Mouse (Mus musculus): ENCODE measurements around the gene Zfp36l1. TPM values are rescaled to one million over a fixed set of nuclear protein-coding genes. Genes with fewer than 3 reads are reported as not detected.

The Zfp36l1 gene
- polyA plus RNA-seq, 1 experiment from 2014 or later, result 107 TPM

- no peak overlapping the region for H3K9ac ChIP-seq
- no peaks in the 10 kb centered on the region for H3K36me3 ChIP-seq
- H3K4me3 ChIP-seq (replicated peaks), result no peak overlapping the region
- peaks cover 31% of the 10 kb centered on the region for H3K4me1 ChIP-seq (replicated peaks)
- no peak overlapping the region for H3K4me2 ChIP-seq (replicated peaks)
- no peak overlapping the region for H3K27ac ChIP-seq
- no peaks in the 10 kb centered on the region for H3K27me3 ChIP-seq (replicated peaks)
- no peak for ATAC-seq
- 70% methylated on average over 2 of the region's 2 CpGs for WGBS
- H3K9me3 ChIP-seq, result no peaks in the 10 kb centered on the region
These were observed 31.4 kb downstream of the Zfp36l1 start for GRCm38 (mm10) chr12:80081440-80081839.

DNA sequence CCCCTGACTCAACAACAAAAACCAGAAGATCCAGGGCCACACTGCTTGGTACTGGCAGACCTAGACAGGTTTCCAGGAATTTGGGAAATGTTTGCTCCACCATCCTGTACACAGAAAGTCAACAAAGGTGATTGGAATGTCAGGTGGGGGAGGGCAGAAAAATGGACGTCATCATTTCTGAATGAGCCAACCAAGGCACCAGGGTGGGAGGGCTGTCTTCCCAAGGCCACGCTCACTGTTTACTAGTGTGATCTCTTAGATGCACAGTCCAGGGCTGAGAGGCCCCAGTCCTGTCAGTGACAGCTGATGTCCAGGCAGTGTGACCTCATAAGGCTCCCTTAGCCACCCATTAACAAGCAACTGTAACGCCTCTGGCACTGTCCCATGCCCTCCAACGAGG, 32.9 kb downstream of the Zfp36l1 start:
- no peaks in the 10 kb centered on the region for H3K27me3 ChIP-seq (replicated peaks)
- no peaks in the 10 kb centered on the region for H3K36me3 ChIP-seq

DNA sequence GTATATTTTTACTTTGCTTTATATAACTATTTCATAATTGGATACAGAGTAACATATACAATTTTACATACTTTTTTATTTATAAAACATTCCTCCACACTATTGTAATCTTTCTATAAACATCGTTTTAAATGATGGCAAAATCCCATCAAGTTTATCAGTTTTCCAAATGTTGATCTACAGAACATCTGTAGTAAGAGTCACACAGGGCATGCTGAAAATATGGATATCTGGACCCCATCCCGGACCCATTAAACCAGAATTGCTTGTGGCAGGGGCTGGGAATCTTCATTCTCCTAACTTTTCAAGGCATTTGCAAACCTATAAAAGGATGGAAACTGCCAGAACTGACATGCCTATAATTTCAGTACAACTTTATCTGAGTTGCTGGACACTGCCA, 38.5 kb downstream of the Zfp36l1 start:
- Histone ChIP-seq H3K27me3 (replicated peaks) (no peaks in the 10 kb centered on the region), H3K4me2 (replicated peaks) (no peak overlapping the region), H3K4me1 (replicated peaks) (no peaks in the 10 kb centered on the region), H3K9me3 (no peaks in the 10 kb centered on the region), H3K36me3 (no peaks in the 10 kb centered on the region), H3K27ac (no peak overlapping the region), H3K9ac (no peak overlapping the region), H3K4me3 (replicated peaks) (no peak overlapping the region)
- 50% methylated on average over 2 of the region's 2 CpGs for WGBS
- ATAC-seq, result no peak

More for the DNA sequence above, 32.9 kb downstream of the Zfp36l1 start:
- no peak overlapping the region for H3K4me3 ChIP-seq (replicated peaks)
- no peaks in the 10 kb centered on the region for H3K9me3 ChIP-seq
- no peak overlapping the region for H3K9ac ChIP-seq
- WGBS, result 77% methylated on average over 4 of the region's 4 CpGs
- H3K27ac ChIP-seq, result no peak overlapping the region
- H3K4me1 ChIP-seq (replicated peaks), result peaks cover 30% of the 10 kb centered on the region
- no peak overlapping the region for H3K4me2 ChIP-seq (replicated peaks)
- ATAC-seq, result no peak

- Histone ChIP-seq H3K9ac (no peak overlapping the region), H3K4me2 (replicated peaks) (no peak overlapping the region), H3K4me1 (replicated peaks) (no peaks in the 10 kb centered on the region), H3K36me3 (no peaks in the 10 kb centered on the region), H3K27me3 (replicated peaks) (no peaks in the 10 kb centered on the region), H3K4me3 (replicated peaks) (no peak overlapping the region), H3K9me3 (no peaks in the 10 kb centered on the region), H3K27ac (no peak overlapping the region)
- 0 out of 2 replicates have a peak, but pooled peaks have one; percentile 45 for ATAC-seq
- WGBS, result 57% methylated on average over 8 of the region's 8 CpGs
These were observed 42.1 kb downstream of the Zfp36l1 start for GRCm38 (mm10) chr12:80070534-80071287.

GRCm38 (mm10) chr12:80069040-80069439, 43.8 kb downstream of the Zfp36l1 start:
- Histone ChIP-seq H3K9ac (no peak overlapping the region), H3K27me3 (replicated peaks) (no peaks in the 10 kb centered on the region), H3K4me2 (replicated peaks) (no peak overlapping the region), H3K36me3 (no peaks in the 10 kb centered on the region), H3K9me3 (no peaks in the 10 kb centered on the region), H3K4me1 (replicated peaks) (peaks cover 5% of the 10 kb centered on the region; the same call in 1 of the 2 replicates), H3K4me3 (replicated peaks) (no peak overlapping the region), H3K27ac (no peak overlapping the region)
- no peak for ATAC-seq
- 92% methylated on average over 3 of the region's 3 CpGs for WGBS

GRCm38 (mm10) chr12:80068016-80068415, 44.8 kb downstream of the Zfp36l1 start:
- Histone ChIP-seq H3K27ac (no peak overlapping the region), H3K27me3 (replicated peaks) (no peaks in the 10 kb centered on the region)
- 82% methylated on average over 7 of the region's 7 CpGs for WGBS

GRCm38 (mm10) chr12:80065049-80065448, 47.8 kb downstream of the Zfp36l1 start:
- H3K9ac ChIP-seq, result no peak overlapping the region
- H3K4me1 ChIP-seq (replicated peaks), result peaks cover 28% of the 10 kb centered on the region
- no peaks in the 10 kb centered on the region for H3K9me3 ChIP-seq
- H3K4me2 ChIP-seq (replicated peaks), result no peak overlapping the region
- H3K27ac ChIP-seq, result no peak overlapping the region
- H3K36me3 ChIP-seq, result no peaks in the 10 kb centered on the region
- no peaks in the 10 kb centered on the region for H3K27me3 ChIP-seq (replicated peaks)
- ATAC-seq, result no peak
- H3K4me3 ChIP-seq (replicated peaks), result no peak overlapping the region
- 62% methylated on average over 8 of the region's 8 CpGs for WGBS

More at GRCm38 (mm10) chr12:80068016-80068415, 44.8 kb downstream of the Zfp36l1 start:
- H3K4me1 ChIP-seq (replicated peaks), result peaks cover 11% of the 10 kb centered on the region; the same call in 1 of the 2 replicates
- no peak overlapping the region for H3K4me3 ChIP-seq (replicated peaks)
- no peaks in the 10 kb centered on the region for H3K36me3 ChIP-seq
- H3K9ac ChIP-seq, result no peak overlapping the region
- no peaks in the 10 kb centered on the region for H3K9me3 ChIP-seq
- no peak for ATAC-seq
- H3K4me2 ChIP-seq (replicated peaks), result no peak overlapping the region

GRCm38 (mm10) chr12:80064306-80064705, 48.5 kb downstream of the Zfp36l1 start:
- no peak overlapping the region for H3K4me3 ChIP-seq (replicated peaks)
- H3K27me3 ChIP-seq (replicated peaks), result no peaks in the 10 kb centered on the region
- no peak overlapping the region for H3K27ac ChIP-seq
- H3K9ac ChIP-seq, result no peak overlapping the region
- no peaks in the 10 kb centered on the region for H3K9me3 ChIP-seq
- no peaks in the 10 kb centered on the region for H3K36me3 ChIP-seq
- no peak for ATAC-seq
- no peak overlapping the region for H3K4me2 ChIP-seq (replicated peaks)
- H3K4me1 ChIP-seq (replicated peaks), result peaks cover 31% of the 10 kb centered on the region
- 64% methylated on average over 4 of the region's 4 CpGs for WGBS

DNA sequence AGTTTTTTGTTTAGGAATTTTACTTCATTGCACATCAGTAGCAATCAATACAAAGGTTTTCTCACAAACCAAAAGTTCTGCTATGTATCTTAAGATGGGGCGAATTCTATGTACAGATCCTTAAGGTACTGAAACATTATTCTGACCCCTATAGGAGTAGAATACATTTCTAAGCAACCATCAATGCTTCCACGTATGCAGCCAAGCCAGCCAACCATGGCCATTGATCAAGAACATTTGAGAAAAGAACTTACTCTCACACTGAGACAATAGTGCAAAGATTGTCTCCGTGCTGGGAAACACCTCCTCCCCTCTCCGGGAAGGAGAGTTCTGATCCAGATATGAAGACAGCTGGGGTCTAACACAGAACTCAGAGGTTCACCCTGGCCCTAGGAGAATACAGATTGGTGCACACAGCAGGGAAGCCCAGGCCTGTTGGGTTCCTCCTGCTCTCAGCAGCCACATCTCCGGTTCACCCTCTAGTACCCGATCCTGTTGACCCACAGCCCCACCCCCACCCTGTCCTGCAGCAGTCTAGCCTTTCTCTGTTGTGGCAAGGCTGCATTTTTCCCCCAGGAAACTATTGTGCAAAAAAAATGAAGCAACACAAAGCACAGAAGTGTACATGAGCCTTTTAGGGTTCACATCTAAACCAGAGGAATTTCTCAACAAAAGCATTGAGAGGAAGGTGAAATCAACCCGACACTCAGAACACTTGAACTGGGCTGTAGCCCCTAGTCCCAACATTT, 49.2 kb downstream of the Zfp36l1 start:
- H3K36me3 ChIP-seq, result no peaks in the 10 kb centered on the region
- WGBS, result 50% methylated on average over 7 of the region's 7 CpGs
- peaks cover 31% of the 10 kb centered on the region for H3K4me1 ChIP-seq (replicated peaks)
- no peaks in the 10 kb centered on the region for H3K9me3 ChIP-seq
- H3K4me3 ChIP-seq (replicated peaks), result no peak overlapping the region
- H3K4me2 ChIP-seq (replicated peaks), result no peak overlapping the region
- 0 out of 2 replicates have a peak overlapping the region, but pooled peaks have one; percentile 81 for H3K27ac ChIP-seq
- H3K27me3 ChIP-seq (replicated peaks), result no peaks in the 10 kb centered on the region
- ATAC-seq, result no peak
- H3K9ac ChIP-seq, result no peak overlapping the region

GRCm38 (mm10) chr12:80062410-80063401, 50.1 kb downstream of the Zfp36l1 start:
- Histone ChIP-seq H3K4me3 (replicated peaks) (no peak overlapping the region), H3K27ac (peak overlapping the region; percentile 81), H3K4me2 (replicated peaks) (0 out of 2 replicates have a peak overlapping the region, but pooled peaks have one; percentile 3), H3K36me3 (no peaks in the 10 kb centered on the region), H3K27me3 (replicated peaks) (no peaks in the 10 kb centered on the region), H3K9ac (0 out of 2 replicates have a peak overlapping the region, but pooled peaks have one; percentile 15), H3K4me1 (replicated peaks) (peaks cover 31% of the 10 kb centered on the region), H3K9me3 (no peaks in the 10 kb centered on the region)
- 13% methylated on average over 6 of the region's 6 CpGs for WGBS
- ATAC-seq, result peak; percentile 60

DNA sequence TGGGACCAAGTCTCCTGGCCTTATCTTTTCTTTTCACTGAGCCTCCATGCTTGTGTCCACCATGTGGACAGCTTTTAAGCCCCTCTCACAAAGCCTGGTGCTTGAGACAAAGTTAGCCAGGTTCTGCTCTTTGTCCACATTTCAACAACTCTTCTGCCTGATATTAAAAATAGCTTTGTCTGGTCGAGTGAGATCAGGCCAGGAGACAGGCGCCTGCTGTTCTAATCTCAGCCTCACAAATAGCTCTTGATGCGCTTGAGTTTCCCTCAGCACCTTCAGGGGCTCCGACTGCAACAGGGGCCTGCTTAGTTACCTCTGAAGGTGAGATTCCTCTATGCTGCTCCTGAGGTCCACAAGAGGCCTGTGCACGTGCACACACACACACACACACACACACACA, 51.0 kb downstream of the Zfp36l1 start:
- no peaks in the 10 kb centered on the region for H3K36me3 ChIP-seq
- H3K27ac ChIP-seq, result peak overlapping the region; percentile 81; the same call in 1 of the 2 replicates
- no peak overlapping the region for H3K9ac ChIP-seq
- no peak overlapping the region for H3K4me2 ChIP-seq (replicated peaks)
- H3K27me3 ChIP-seq (replicated peaks), result no peaks in the 10 kb centered on the region
- ATAC-seq, result no peak
- H3K4me3 ChIP-seq (replicated peaks), result no peak overlapping the region
- H3K4me1 ChIP-seq (replicated peaks), result peaks cover 35% of the 10 kb centered on the region
- H3K9me3 ChIP-seq, result no peaks in the 10 kb centered on the region
- WGBS, result 32% methylated on average over 5 of the region's 5 CpGs

Data from intestine, embryonic 15.5 days (tissue).